Mouse (Mus musculus) mouse embryonic stem cell (cell line): ENCODE results near the gene Gm20388.

Experiments
- in situ Hi-C, 2 experiments: fragments of 300-500 bp; cut with MboI; formaldehyde crosslinking; loops; 1 replicate in 1 of 2; 3 replicates in 1 of 2; pipeline ENCODE4 v1.14.3; 2019 to 2020; ENCODE audit warnings: low sequenced_read_pairs in 2 of 2, low pct_unique_long_range_greater_than_20kb in 1 of 2, mixed read lengths in 1 of 2; ENCODE audit not compliant: unreplicated experiment in 1 of 2

Gene Gm20388

DNA sequence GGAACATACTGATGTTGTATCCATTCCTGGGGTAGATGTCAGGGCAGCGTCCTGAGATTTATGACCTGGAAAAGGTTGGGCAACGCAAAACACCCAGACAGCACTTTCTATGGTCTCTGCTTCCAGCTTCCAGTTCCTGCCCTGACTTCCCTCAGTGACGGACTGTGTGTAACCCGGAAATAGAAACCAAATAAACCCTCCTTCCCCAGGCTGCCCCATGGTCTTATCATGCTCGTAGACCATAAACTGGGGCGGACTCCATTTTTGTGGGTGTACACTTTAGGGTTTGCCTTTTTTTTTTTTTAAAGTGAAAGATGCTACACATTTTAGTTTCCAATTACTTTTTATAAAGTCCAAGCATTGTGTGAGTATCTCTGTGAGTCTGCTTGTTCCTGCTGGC, 3754.9 kb downstream of the Gm20388 start:
- in situ Hi-C loops, result no loop called here

- in situ Hi-C loops, result no loop called here
Measured at GRCm38 (mm10) chr8:123666832-123667231, 3756.2 kb downstream of the Gm20388 start.

GRCm38 (mm10) chr8:123668681-123669080, 3758.0 kb downstream of the Gm20388 start:
- in situ Hi-C loops, result no loop called here

DNA sequence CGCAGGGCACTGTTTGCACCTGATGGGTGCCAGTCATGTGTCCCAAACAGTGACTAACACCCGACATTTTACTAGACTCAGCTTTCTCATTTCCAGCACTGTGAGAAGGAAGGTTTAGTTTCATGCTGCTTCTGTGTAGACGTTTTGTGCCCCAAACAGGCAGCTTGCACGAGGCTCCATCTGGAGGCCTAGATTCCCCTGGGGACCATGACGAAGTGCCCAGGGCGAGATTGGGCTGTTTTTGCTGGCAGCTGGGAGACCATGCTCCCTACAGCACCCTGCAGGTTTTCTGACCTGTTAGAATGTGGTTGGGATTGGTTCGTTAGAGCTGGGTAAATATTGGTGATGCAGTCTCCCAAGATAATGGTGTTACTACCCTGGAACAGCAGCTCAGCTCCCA, 3760.1 kb downstream of the Gm20388 start:
- in situ Hi-C loops, result no loop called here

DNA sequence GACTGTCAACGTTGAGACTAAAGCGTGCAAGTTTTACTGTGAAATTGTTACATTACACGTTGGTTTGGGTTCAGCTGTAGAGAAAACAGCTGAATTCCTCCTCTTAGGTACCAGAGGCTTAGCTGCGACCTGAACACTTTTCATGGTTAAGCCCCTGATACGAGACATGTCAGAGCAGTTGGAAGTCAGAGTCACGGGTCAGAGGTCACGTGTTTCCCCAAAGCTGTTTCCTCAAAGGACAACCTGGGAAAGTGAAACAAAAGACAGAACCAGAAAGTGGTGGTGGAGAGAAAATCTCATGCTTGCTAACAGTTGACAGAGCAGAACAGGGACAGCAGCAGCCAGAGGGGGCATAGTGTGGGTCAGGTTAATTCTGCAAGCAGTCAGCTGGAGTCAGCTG, 3760.8 kb downstream of the Gm20388 start:
- in situ Hi-C loops, result no loop called here

- in situ Hi-C loops, result no loop called here
Measured at GRCm38 (mm10) chr8:123672648-123673047, 3762.0 kb downstream of the Gm20388 start.

GRCm38 (mm10) chr8:123675611-123676010, 3765.0 kb downstream of the Gm20388 start:
- in situ Hi-C loops, result no loop called here

- in situ Hi-C loops, result no loop called here
Measured at GRCm38 (mm10) chr8:123678390-123678789, 3767.7 kb downstream of the Gm20388 start.

DNA sequence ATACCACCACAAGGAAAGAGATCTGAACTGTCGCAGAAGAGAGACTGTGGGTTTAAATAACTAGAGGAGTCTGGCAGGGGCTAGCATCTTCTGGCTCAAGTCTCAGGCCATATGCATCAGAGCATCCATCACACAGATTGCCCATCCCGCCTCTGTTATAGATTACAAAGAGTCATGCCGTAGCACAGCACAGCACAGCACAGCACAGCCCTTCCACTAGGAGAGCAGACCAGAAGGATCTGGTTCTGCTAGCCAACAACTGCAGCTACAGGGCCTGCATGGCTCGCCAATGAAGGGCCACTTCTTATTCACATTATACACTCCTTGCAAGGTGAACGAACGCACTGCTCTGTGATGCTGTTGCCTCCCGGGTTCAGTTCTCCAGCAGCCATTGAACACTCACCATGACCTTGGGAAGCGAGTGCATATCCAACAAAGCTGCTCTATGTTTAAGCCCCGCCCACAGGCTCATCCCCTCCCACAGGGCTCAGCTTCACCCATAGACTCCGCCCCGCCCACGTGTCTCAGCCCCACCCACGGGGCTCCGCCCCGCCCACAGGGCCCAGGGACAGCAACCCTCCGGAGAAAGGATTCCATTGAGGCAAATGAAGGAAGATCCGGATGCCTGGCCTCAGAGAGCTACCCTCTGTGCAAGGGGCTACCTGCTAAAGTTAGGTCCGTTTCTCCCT, 3771.6 kb downstream of the Gm20388 start:
- in situ Hi-C loops, result no loop called here

DNA sequence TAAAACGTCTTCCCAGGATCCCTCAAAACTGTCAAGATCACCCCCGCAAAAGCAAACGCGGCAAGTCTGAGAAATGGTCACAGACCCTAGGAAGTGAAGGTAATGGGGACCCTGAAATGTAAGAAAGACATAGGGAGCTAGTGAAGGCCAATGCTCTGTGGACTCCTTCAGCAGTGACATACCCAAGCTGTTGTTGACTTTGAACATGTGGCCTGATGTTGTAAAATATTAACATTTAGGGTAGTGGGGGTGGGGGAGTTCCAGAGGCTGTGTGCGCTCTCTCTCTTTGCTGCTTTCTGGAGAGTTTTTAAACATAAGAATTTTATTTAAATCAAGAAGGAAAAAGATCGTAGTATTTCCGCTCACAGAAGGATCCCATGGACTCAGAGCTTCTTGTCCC, 3772.7 kb downstream of the Gm20388 start:
- in situ Hi-C loops, result no loop called here

DNA sequence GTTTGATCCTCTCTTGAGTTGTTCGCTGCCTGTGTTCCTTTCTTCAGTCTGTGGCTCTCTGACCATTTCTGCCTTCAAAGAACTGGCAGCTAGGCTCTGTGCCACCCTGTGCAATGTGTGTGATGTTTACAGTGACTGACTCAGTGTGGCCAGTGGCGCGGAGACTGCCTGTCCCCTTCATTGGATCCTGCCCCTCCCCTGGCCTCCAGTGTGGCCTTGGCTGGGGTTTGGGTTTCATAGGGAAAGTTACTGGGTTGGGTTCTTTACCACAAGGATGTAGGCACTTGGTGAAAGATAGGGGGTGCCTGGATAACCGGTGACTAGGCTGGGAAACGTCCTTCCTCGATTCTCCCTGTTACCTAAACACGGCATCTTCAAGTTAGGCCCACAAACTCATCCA, 3774.2 kb downstream of the Gm20388 start:
- in situ Hi-C loops, result no loop called here

GRCm38 (mm10) chr8:123685477-123685876, 3774.8 kb downstream of the Gm20388 start:
- in situ Hi-C loops, result no loop called here

GRCm38 (mm10) chr8:123687826-123688225, 3777.2 kb downstream of the Gm20388 start:
- in situ Hi-C loops, result no loop called here

- in situ Hi-C loops, result no loop called here
Measured at GRCm38 (mm10) chr8:123692165-123692962, 3781.7 kb downstream of the Gm20388 start.

GRCm38 (mm10) chr8:123696167-123696566, 3785.5 kb downstream of the Gm20388 start:
- in situ Hi-C loops, result no loop called here

DNA sequence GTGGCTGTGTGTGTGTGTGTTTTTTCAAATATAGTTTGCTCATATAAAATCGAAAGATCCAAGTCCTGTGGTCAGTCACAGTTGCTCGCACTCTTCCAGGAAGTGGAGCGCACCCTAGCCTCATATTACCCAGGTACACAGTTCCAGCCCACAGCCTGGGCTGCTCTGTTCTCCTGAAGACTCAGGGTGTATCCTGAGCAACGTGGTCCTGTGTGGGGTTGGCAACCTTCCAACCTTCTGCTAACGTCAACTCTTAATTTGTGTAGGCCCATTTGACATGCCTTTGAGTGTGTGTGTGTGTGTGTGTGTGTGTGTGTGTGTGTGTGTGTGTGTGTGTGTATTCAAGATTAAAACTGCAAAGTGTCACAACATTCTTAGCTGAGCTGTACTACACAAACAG, 3786.7 kb downstream of the Gm20388 start:
- in situ Hi-C loops, result no loop called here

DNA sequence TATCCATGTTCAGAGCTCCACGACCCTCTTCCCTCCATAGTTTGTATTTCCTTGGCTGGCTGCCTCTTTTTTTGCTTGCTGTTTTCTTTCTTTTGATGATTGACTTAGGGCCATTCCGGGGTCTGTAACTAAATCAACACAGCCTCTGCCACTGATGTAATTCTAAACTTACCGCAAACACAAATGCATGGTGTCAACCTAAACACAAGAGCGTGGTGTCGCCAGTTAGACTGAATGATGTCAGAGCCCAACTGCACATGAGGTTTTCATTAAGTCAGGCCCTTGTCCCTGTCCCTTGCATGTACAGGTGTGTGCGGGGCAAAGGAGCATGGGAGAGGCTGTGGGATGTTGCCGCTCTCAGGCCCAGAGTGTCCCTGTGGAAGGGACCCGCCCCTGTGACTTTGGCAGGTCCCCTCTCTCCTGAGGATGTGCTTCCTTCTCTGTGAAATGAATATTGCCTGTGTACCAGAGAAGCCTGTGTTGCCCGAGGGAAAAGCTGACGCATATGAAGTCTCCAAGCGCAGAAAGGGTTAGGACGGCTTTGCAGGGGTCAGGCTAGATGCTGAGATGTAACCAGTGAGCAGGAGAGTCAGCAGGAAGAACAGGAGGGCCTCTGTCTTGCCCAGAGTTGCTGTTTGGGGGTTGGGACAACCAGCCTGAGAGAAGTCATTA, 3789.9 kb downstream of the Gm20388 start:
- in situ Hi-C loops, result no loop called here

GRCm38 (mm10) chr8:123701952-123702587, 3791.4 kb downstream of the Gm20388 start:
- in situ Hi-C loops, result no loop called here

DNA sequence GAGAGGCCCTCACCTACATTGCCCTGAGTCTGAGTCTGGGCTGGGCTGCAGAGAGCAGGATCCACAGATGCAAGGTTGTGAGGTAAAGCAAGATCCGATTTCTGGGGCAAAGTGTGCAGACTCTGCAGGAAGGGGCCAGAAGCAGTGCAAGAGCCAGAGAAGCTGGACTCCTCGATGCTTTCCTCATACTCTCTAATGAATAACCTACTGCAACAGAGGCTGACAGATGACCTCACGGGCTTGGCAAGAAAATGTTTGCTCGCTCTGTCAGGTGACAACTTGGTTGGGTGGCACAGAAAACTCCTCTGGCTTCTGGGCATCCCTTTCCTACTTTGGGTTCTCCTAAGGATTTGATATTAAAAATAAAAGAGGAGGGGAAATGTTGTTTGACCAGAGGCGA, 3794.7 kb downstream of the Gm20388 start:
- in situ Hi-C loops, result no loop called here
